Mouse (Mus musculus) ES-E14 (cell line): Measurements from ENCODE around the gene Slc7a1.

Source experiments
- CHD2 ChIP-seq: IDR thresholded peaks from 2 replicates; pipeline ENCODE4 v1.6.1; 2014; ENCODE audit warnings: mild to moderate bottlenecking, low read depth, low read length, inconsistent platforms
- HCFC1 ChIP-seq: IDR thresholded peaks from 2 replicates; pipeline ENCODE4 v1.6.1; 2012; ENCODE audit warnings: low read length, inconsistent platforms, borderline replicate concordance; ENCODE audit not compliant: insufficient read depth
- ZNF384 ChIP-seq: IDR thresholded peaks from 2 replicates; pipeline ENCODE4 v1.6.1; 2012; ENCODE audit warnings: low read depth, low read length, inconsistent platforms

- no peak for TF ChIP-seq ZNF384
- TF ChIP-seq CHD2, result no peak
- TF ChIP-seq HCFC1, result no peak
Measured at GRCm38 (mm10) chr5:148372005-148372917, 27.4 kb downstream of the Slc7a1 start.
